Mouse (Mus musculus): ENCODE data around the gene Gm21865. TPM values are rescaled to one million over a fixed set of nuclear protein-coding genes. Genes with fewer than 3 reads are reported as not detected.
"Not testable (repeated sequence)": the region's sequence is repeated elsewhere in the genome, so short reads cannot be mapped to it uniquely, and the experiment has no call there.

Gm21865 gene
- not detected in 2 replicates for polyA plus RNA-seq (2014; fragmentation: Nextera tagmentation; extraction: Ambion mirVana)

DNA sequence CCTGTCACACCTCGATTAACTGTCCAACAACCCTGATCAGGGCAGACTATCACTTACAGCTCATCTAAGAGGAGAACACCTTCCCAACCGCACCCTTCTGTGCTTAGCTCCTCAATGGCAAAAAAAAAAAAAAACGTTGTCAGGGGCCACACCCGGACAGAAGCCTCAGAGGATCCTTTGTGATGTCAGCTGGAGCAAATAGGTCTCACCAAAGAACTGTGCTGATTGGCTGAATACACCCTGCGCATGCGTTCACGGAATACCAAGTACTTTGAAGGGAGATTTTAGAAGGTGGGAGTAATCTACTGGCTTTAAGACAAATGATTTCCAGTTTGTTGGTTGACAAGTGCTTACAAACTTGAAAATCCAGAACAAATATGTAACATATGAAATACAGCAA, at the start of gene Gm21865:
Gm21865 (minus strand) TSS at position 101 of the 400 bp plus-strand sequence.
- H3K4me3 ChIP-seq (ENCODE audit: low read depth, low read length); H3K9ac ChIP-seq (ENCODE audit: low read length); H3K4me1 ChIP-seq (replicated peaks; ENCODE audit: control insufficient read depth, insufficient read depth, low read length); H3K27ac ChIP-seq (ENCODE audit: low read depth, low read length); H3K4me2 ChIP-seq (ENCODE audit: low read depth, low read length, severe bottlenecking); H3K36me3 ChIP-seq (ENCODE audit: control insufficient read depth, insufficient read depth, low read length); H3K27me3 ChIP-seq (ENCODE audit: control insufficient read depth, insufficient read depth, low read length); H3K9me3 ChIP-seq (ENCODE audit: control insufficient read depth, low read length); DNase-seq (ENCODE audit: low spot score); ATAC-seq (replicated peaks; ENCODE audit: low FRiP score): not testable (repeated sequence)
- no CpG with 5 or more reads among the region's 7 CpGs for WGBS

Other genes with a start within 250 kb of the Gm21865 start
- not detected in 2 replicates for gene Gm21882, start 64.6 kb upstream of the Gm21865 start, polyA plus RNA-seq (2014; fragmentation: Nextera tagmentation; extraction: Ambion mirVana)